Mouse (Mus musculus) ES-E14 (cell line): ENCODE results near the gene Ext2. TPM values are rescaled to one million over a fixed set of nuclear protein-coding genes. Genes with fewer than 3 reads are reported as not detected.

Source experiments
- DNase-seq: peaks from one replicate; pipeline ENCODE4 v3.0.0-alpha.2; 2013; ENCODE audit warnings: low read depth, low spot score
- H3K27ac ChIP-seq: 2 replicates; pipeline ENCODE4 v1.5.1; 2012; ENCODE audit warnings: low read depth, mild to moderate bottlenecking, low read length, moderate library complexity, mixed read lengths; ENCODE audit not compliant: poor library complexity, insufficient read depth, severe bottlenecking
- H3K36me3 ChIP-seq: 2 replicates; pipeline ENCODE4 v1.6.1; 2012; ENCODE audit warnings: mild to moderate bottlenecking, low read length, moderate library complexity, mixed read lengths; ENCODE audit not compliant: control insufficient read depth, poor library complexity, insufficient read depth, severe bottlenecking
- H3K4me1 ChIP-seq, 2 experiments: fragments of 150-350 bp in 1 of 2; sonication (generic) in 1 of 2; 2 replicates each; pipeline ENCODE4 v1.6.1; 2012; ENCODE audit warnings: low read length in 2 of 2, mild to moderate bottlenecking in 1 of 2, mixed read lengths in 1 of 2; ENCODE audit not compliant: control insufficient read depth in 2 of 2, insufficient read depth in 2 of 2, poor library complexity in 1 of 2
- H3K4me3 ChIP-seq, 2 experiments: fragments of 150-350 bp in 1 of 2; sonication (generic) in 1 of 2; 2 replicates each; pipeline ENCODE4 v1.5.1; 2012; ENCODE audit warnings: low read length in 2 of 2, low read depth in 1 of 2, mild to moderate bottlenecking in 1 of 2, mixed read lengths in 1 of 2; ENCODE audit not compliant: insufficient read depth in 1 of 2, poor library complexity in 1 of 2, severe bottlenecking in 1 of 2
- H3K9ac ChIP-seq: 2 replicates; pipeline ENCODE4 v1.6.1; 2012; ENCODE audit warnings: low read depth, mild to moderate bottlenecking, low read length, mixed read lengths; ENCODE audit not compliant: poor library complexity, insufficient read depth, severe bottlenecking
- H3K9me3 ChIP-seq: fragments of 150-350 bp; sonication (generic); 2 replicates; pipeline ENCODE4 v1.6.1; 2012; ENCODE audit warnings: low read depth, mild to moderate bottlenecking, low read length; ENCODE audit not compliant: control insufficient read depth, insufficient read depth
- CHD2 ChIP-seq: IDR thresholded peaks from 2 replicates; pipeline ENCODE4 v1.6.1; 2014; ENCODE audit warnings: mild to moderate bottlenecking, low read depth, low read length, inconsistent platforms
- HCFC1 ChIP-seq: IDR thresholded peaks from 2 replicates; pipeline ENCODE4 v1.6.1; 2012; ENCODE audit warnings: low read length, inconsistent platforms, borderline replicate concordance; ENCODE audit not compliant: insufficient read depth
- MAFK ChIP-seq: IDR thresholded peaks from 2 replicates; pipeline ENCODE4 v1.6.1; 2014; ENCODE audit warnings: mild to moderate bottlenecking, low read depth, low read length, inconsistent platforms; ENCODE audit not compliant: insufficient read depth
- ZC3H11A ChIP-seq: IDR thresholded peaks from 2 replicates; pipeline ENCODE4 v1.6.1; 2012; ENCODE audit warnings: low read depth, mild to moderate bottlenecking, inconsistent platforms, low read length, borderline replicate concordance
- ZNF384 ChIP-seq: IDR thresholded peaks from 2 replicates; pipeline ENCODE4 v1.6.1; 2012; ENCODE audit warnings: low read depth, low read length, inconsistent platforms
- in situ Hi-C, 2 experiments: fragments of 600-800 bp; cut with MboI; formaldehyde crosslinking; loops; one replicate each; pipeline ENCODE4 v1.15.1; 2025; ENCODE audit warnings: low sequenced_read_pairs in 2 of 2, inconsistent platforms in 1 of 2; ENCODE audit not compliant: unreplicated experiment in 2 of 2
- total RNA-seq: library from RNA; depleted of rRNA; stranded (reverse); fragments of 300-350 nt; gene quantifications from 2 replicates; pipeline ENCODE4 v1.2.3, GENCODE M21; 2012

Ext2 gene
- total RNA-seq, 1 experiment, result 49.9 TPM

- H3K4me3 ChIP-seq, result no peak overlapping the region
- H3K36me3 ChIP-seq, result 0 out of 2 replicates have a peak, but pooled peaks cover 2% of the 10 kb centered on the region
- no peak for DNase-seq
- no peak overlapping the region for H3K9ac ChIP-seq
- in situ Hi-C loops, result no loop called here
- H3K9me3 ChIP-seq, result no peaks in the 10 kb centered on the region
- TF ChIP-seq MAFK, result no peak
- TF ChIP-seq ZNF384, result no peak
- TF ChIP-seq CHD2, result no peak
- TF ChIP-seq ZC3H11A, result no peak
- TF ChIP-seq HCFC1, result no peak
- H3K27ac ChIP-seq, result no peak overlapping the region
- H3K4me1 ChIP-seq, result peaks cover 8 to 15% of the 10 kb centered on the region in 2 experiments
These were observed 33.8 kb downstream of the Ext2 start for GRCm38 (mm10) chr2:93788557-93788956.

GRCm38 (mm10) chr2:93786175-93786574, 36.2 kb downstream of the Ext2 start:
- in situ Hi-C loops, result no loop called here
- Histone ChIP-seq H3K4me1 (peaks cover 8 to 15% of the 10 kb centered on the region in 2 experiments), H3K9ac (no peak overlapping the region), H3K4me3 (no peak overlapping the region), H3K27ac (no peak overlapping the region), H3K9me3 (no peaks in the 10 kb centered on the region), H3K36me3 (no peaks in the 10 kb centered on the region)
- peak; percentile 79 for DNase-seq
- no peak for TF ChIP-seq HCFC1
- TF ChIP-seq MAFK, result no peak
- no peak for TF ChIP-seq ZNF384
- no peak for TF ChIP-seq ZC3H11A
- no peak for TF ChIP-seq CHD2

GRCm38 (mm10) chr2:93785432-93785798, 37.0 kb downstream of the Ext2 start:
- no peak overlapping the region for H3K27ac ChIP-seq
- H3K9ac ChIP-seq, result no peak overlapping the region
- peak; percentile 40 for DNase-seq
- H3K4me1 ChIP-seq, result peaks cover 8 to 15% of the 10 kb centered on the region in 2 experiments
- H3K4me3 ChIP-seq, result no peak overlapping the region
- in situ Hi-C loops, result no loop called here
- no peaks in the 10 kb centered on the region for H3K9me3 ChIP-seq
- H3K36me3 ChIP-seq, result no peaks in the 10 kb centered on the region
- no peak for TF ChIP-seq HCFC1
- no peak for TF ChIP-seq ZC3H11A
- no peak for TF ChIP-seq CHD2
- no peak for TF ChIP-seq MAFK
- TF ChIP-seq ZNF384, result no peak

- H3K36me3 ChIP-seq, result no peaks in the 10 kb centered on the region
- H3K27ac ChIP-seq, result no peak overlapping the region
- no peak for TF ChIP-seq HCFC1
- TF ChIP-seq CHD2, result no peak
- TF ChIP-seq ZC3H11A, result no peak
- H3K4me1 ChIP-seq, result peaks cover 8 to 15% of the 10 kb centered on the region in 2 experiments
- H3K9ac ChIP-seq, result no peak overlapping the region
- no peak for DNase-seq
- H3K4me3 ChIP-seq, result no peak overlapping the region
- in situ Hi-C loops, result no loop called here
- H3K9me3 ChIP-seq, result no peaks in the 10 kb centered on the region
These were observed 37.5 kb downstream of the Ext2 start for GRCm38 (mm10) chr2:93784721-93785431.
